Mouse (Mus musculus) cerebellum, postnatal 14 days (tissue): Measurements from ENCODE around the gene Tmem94.
A peak's percentile ranks its signal among the peaks of the same experiment; 100 is the strongest.

Experiments used
- DNase-seq, 2 experiments: peaks; one replicate each; pipeline ENCODE4 v3.0.0; 2021; ENCODE audit warnings: mixed read lengths in 2 of 2

The Tmem94 gene

GRCm38 (mm10) chr11:115766356-115766943 is 1.2 kb downstream of the Tmem94 start:
- DNase-seq = peak in 1 of 2 experiments; percentile 49

GRCm38 (mm10) chr11:115766981-115767380 is 1.7 kb downstream of the Tmem94 start:
- DNase-seq = no peak

GRCm38 (mm10) chr11:115768896-115769295 is 3.7 kb downstream of the Tmem94 start:
- DNase-seq = no peak

- no peak for DNase-seq
Observed at GRCm38 (mm10) chr11:115774653-115775052, 9.4 kb downstream of the Tmem94 start.

GRCm38 (mm10) chr11:115775821-115776665 is 10.8 kb downstream of the Tmem94 start:
- DNase-seq = peak; percentile 48 to 57

GRCm38 (mm10) chr11:115776954-115777353 is 11.7 kb downstream of the Tmem94 start:
- DNase-seq = no peak

GRCm38 (mm10) chr11:115777487-115778335 is 12.5 kb downstream of the Tmem94 start:
- DNase-seq = no peak

GRCm38 (mm10) chr11:115779038-115779571 is 13.9 kb downstream of the Tmem94 start:
- peak in 1 of 2 experiments; percentile 38 for DNase-seq

GRCm38 (mm10) chr11:115780141-115781070 is 15.2 kb downstream of the Tmem94 start:
- DNase-seq = peak in 1 of 2 experiments; percentile 58

- DNase-seq = no peak
Observed at GRCm38 (mm10) chr11:115786473-115786872, 21.2 kb downstream of the Tmem94 start.

GRCm38 (mm10) chr11:115789787-115790186 is 24.6 kb downstream of the Tmem94 start:
- peak; percentile 80 to 85 for DNase-seq

- peak; percentile 59 to 66 for DNase-seq
Observed at GRCm38 (mm10) chr11:115791919-115792318, 26.7 kb downstream of the Tmem94 start.

- DNase-seq = peak; percentile 52 to 55
Observed at GRCm38 (mm10) chr11:115792353-115792752, 27.1 kb downstream of the Tmem94 start.

GRCm38 (mm10) chr11:115796898-115797297 is 31.7 kb downstream of the Tmem94 start:
- DNase-seq = no peak

- DNase-seq = no peak
Observed at GRCm38 (mm10) chr11:115797665-115798064, 32.4 kb downstream of the Tmem94 start.

GRCm38 (mm10) chr11:115800981-115801380 is 35.7 kb downstream of the Tmem94 start:
- no peak for DNase-seq

GRCm38 (mm10) chr11:115803072-115803709 is 38.0 kb downstream of the Tmem94 start:
- DNase-seq = no peak

GRCm38 (mm10) chr11:115805005-115805404 is 39.8 kb downstream of the Tmem94 start:
- DNase-seq = no peak

- DNase-seq = no peak
Observed at GRCm38 (mm10) chr11:115806154-115806553, 40.9 kb downstream of the Tmem94 start.

- no peak for DNase-seq
Observed at GRCm38 (mm10) chr11:115807306-115807705, 42.1 kb downstream of the Tmem94 start.

GRCm38 (mm10) chr11:115807971-115808370 is 42.7 kb downstream of the Tmem94 start:
- no peak for DNase-seq
